Mouse (Mus musculus): ENCODE results near the gene Ankrd44. TPM values are rescaled to one million over a fixed set of nuclear protein-coding genes. Genes with fewer than 3 reads are reported as not detected.

Ankrd44 gene
- polyA plus RNA-seq, 1 experiment: 4.6 TPM

- no peak for TF ChIP-seq USF1 (IDR thresholded peaks at IDR 0.05; ENCODE audit: low read depth)
- no peak for TF ChIP-seq SRF (IDR thresholded peaks at IDR 0.05; ENCODE audit: control insufficient read depth, insufficient read length, low read depth)
- TF ChIP-seq MYOD1 (IDR thresholded peaks at IDR 0.05; ENCODE audit: control insufficient read depth in 1 of 3, insufficient read length in 2 of 3, low read depth in 2 of 3): no peak
- TF ChIP-seq MAX (IDR thresholded peaks at IDR 0.05; ENCODE audit: low read depth): no peak
- no peak for TF ChIP-seq POLR2AphosphoS2 (IDR thresholded peaks at IDR 0.05; ENCODE audit: insufficient read length, low read depth)
- TF ChIP-seq CEBPB (IDR thresholded peaks at IDR 0.05; ENCODE audit: insufficient read depth, poor library complexity, severe bottlenecking): no peak
- TF ChIP-seq E2F4 (IDR thresholded peaks at IDR 0.05; ENCODE audit: insufficient read depth): no peak
- no peak for TF ChIP-seq POLR2A (IDR thresholded peaks at IDR 0.05; ENCODE audit: insufficient read length, low read depth)
- Histone ChIP-seq H3K79me2 (ENCODE audit: control insufficient read depth, insufficient read depth) (no peaks in the 10 kb centered on the region), H3ac (ENCODE audit: control insufficient read depth, insufficient read length) (no peak overlapping the region), H3K36me3 (ENCODE audit: control insufficient read depth, insufficient read depth) (no peaks in the 10 kb centered on the region), H3K4me2 (ENCODE audit: low read depth) (peak overlapping the region; percentile 33), H3K27me3 (ENCODE audit: control insufficient read depth, insufficient read depth, insufficient read length) (no peaks in the 10 kb centered on the region), H3K4me3 (no peak overlapping the region)
These were observed 126.8 kb downstream of the Ankrd44 start for GRCm38 (mm10) chr1:54799421-54799820.

- no peak overlapping the region for H3K4me3 ChIP-seq
- no peaks in the 10 kb centered on the region for H3K79me2 ChIP-seq (ENCODE audit: control insufficient read depth, insufficient read depth)
- no peaks in the 10 kb centered on the region for H3K27me3 ChIP-seq (ENCODE audit: control insufficient read depth, insufficient read depth, insufficient read length)
- TF ChIP-seq MYOD1 (IDR thresholded peaks at IDR 0.05; ENCODE audit: control insufficient read depth in 1 of 3, insufficient read length in 2 of 3, low read depth in 2 of 3): no peak
- no peak for TF ChIP-seq MYOG (IDR thresholded peaks at IDR 0.05; ENCODE audit: control insufficient read depth in 1 of 3, insufficient read depth in 1 of 3, insufficient read length in 2 of 3, low read depth in 2 of 3)
- no peak for TF ChIP-seq TCF12 (IDR thresholded peaks at IDR 0.05; ENCODE audit: insufficient read depth, poor library complexity, severe bottlenecking)
- no peak for TF ChIP-seq MAX (IDR thresholded peaks at IDR 0.05; ENCODE audit: low read depth)
- TF ChIP-seq CEBPB (IDR thresholded peaks at IDR 0.05; ENCODE audit: insufficient read depth, poor library complexity, severe bottlenecking): no peak
- no peak for TF ChIP-seq TCF3 (IDR thresholded peaks at IDR 0.05; ENCODE audit: insufficient read length, low read depth)
- no peak for TF ChIP-seq REST (IDR thresholded peaks at IDR 0.05; ENCODE audit: insufficient read depth, insufficient read length)
- TF ChIP-seq SRF (IDR thresholded peaks at IDR 0.05; ENCODE audit: control insufficient read depth, insufficient read length, low read depth): no peak
- no peak for TF ChIP-seq E2F4 (IDR thresholded peaks at IDR 0.05; ENCODE audit: insufficient read depth)
- no peak for TF ChIP-seq USF1 (IDR thresholded peaks at IDR 0.05; ENCODE audit: low read depth)
- no peak overlapping the region for H3ac ChIP-seq (ENCODE audit: control insufficient read depth, insufficient read length)
- no peak overlapping the region for H3K4me2 ChIP-seq (ENCODE audit: low read depth)
- H3K36me3 ChIP-seq (ENCODE audit: control insufficient read depth, insufficient read depth): no peaks in the 10 kb centered on the region
These were observed 127.8 kb downstream of the Ankrd44 start for GRCm38 (mm10) chr1:54798415-54798814.

DNA sequence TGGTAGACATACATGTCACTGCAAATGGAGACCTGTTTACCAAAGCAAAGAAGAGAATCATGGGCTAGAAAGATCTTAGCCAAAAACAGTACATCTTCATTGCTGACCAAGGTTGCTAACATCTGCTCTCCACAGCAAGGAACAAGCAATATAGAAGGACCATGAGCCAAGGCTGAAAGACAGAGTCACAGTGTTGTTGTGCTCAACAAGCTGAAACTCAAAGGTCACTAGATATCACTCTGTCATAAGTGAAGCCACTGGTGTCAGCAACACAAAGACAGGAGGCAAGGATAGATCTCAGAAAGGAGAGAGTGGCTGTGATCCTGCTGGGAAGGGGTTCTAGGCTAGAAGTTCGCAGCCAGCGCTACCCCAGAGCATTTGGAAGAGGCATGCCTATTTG is 131.5 kb downstream of the Ankrd44 start:
- Histone ChIP-seq H3K4me3 (no peak overlapping the region), H3ac (ENCODE audit: control insufficient read depth, insufficient read length) (no peak overlapping the region), H3K27me3 (ENCODE audit: control insufficient read depth, insufficient read depth, insufficient read length) (no peaks in the 10 kb centered on the region), H3K4me2 (ENCODE audit: low read depth) (no peak overlapping the region), H3K36me3 (ENCODE audit: control insufficient read depth, insufficient read depth) (no peaks in the 10 kb centered on the region), H3K79me2 (ENCODE audit: control insufficient read depth, insufficient read depth) (no peaks in the 10 kb centered on the region)
- TF ChIP-seq SRF (IDR thresholded peaks at IDR 0.05; ENCODE audit: control insufficient read depth, insufficient read length, low read depth) (no peak), REST (IDR thresholded peaks at IDR 0.05; ENCODE audit: insufficient read depth, insufficient read length) (no peak), USF1 (IDR thresholded peaks at IDR 0.05; ENCODE audit: low read depth) (no peak), MYOG (IDR thresholded peaks at IDR 0.05; ENCODE audit: control insufficient read depth in 1 of 3, insufficient read depth in 1 of 3, insufficient read length in 2 of 3, low read depth in 2 of 3) (no peak), MAX (IDR thresholded peaks at IDR 0.05; ENCODE audit: low read depth) (no peak), TCF12 (IDR thresholded peaks at IDR 0.05; ENCODE audit: insufficient read depth, poor library complexity, severe bottlenecking) (no peak), MYOD1 (IDR thresholded peaks at IDR 0.05; ENCODE audit: control insufficient read depth in 1 of 3, insufficient read length in 2 of 3, low read depth in 2 of 3) (no peak), TCF3 (IDR thresholded peaks at IDR 0.05; ENCODE audit: insufficient read length, low read depth) (no peak), POLR2A (IDR thresholded peaks at IDR 0.05; ENCODE audit: insufficient read length, low read depth) (no peak), POLR2AphosphoS2 (IDR thresholded peaks at IDR 0.05; ENCODE audit: insufficient read length, low read depth) (no peak), E2F4 (IDR thresholded peaks at IDR 0.05; ENCODE audit: insufficient read depth) (no peak), CEBPB (IDR thresholded peaks at IDR 0.05; ENCODE audit: insufficient read depth, poor library complexity, severe bottlenecking) (no peak)

DNA sequence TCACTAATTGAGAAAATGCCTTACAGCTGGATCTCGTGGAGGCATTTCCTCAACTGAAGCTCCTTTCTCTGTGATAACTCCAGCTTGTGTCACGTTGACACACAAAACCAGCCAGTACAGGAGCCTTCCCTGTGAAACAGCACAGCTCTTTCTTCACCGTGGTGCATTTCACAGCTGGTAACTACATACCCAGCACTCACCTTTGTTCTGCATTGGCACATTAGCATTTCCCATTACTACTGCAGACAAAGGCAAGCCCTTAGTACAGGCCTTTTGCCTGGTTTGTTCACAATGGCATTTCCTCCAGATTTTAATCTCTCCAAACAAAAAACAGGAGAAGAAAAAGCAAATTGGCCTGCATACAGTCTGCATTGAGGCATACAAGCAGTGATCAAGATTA is 134.8 kb downstream of the Ankrd44 start:
- Histone ChIP-seq H3K36me3 (ENCODE audit: control insufficient read depth, insufficient read depth) (no peaks in the 10 kb centered on the region), H3K79me2 (ENCODE audit: control insufficient read depth, insufficient read depth) (no peaks in the 10 kb centered on the region), H3K4me3 (no peak overlapping the region), H3K4me2 (ENCODE audit: low read depth) (no peak overlapping the region), H3ac (ENCODE audit: control insufficient read depth, insufficient read length) (no peak overlapping the region), H3K27me3 (ENCODE audit: control insufficient read depth, insufficient read depth, insufficient read length) (no peaks in the 10 kb centered on the region)
- TF ChIP-seq E2F4 (IDR thresholded peaks at IDR 0.05; ENCODE audit: insufficient read depth) (no peak), MYOG (IDR thresholded peaks at IDR 0.05; ENCODE audit: control insufficient read depth in 1 of 3, insufficient read depth in 1 of 3, insufficient read length in 2 of 3, low read depth in 2 of 3) (no peak), REST (IDR thresholded peaks at IDR 0.05; ENCODE audit: insufficient read depth, insufficient read length) (no peak), USF1 (IDR thresholded peaks at IDR 0.05; ENCODE audit: low read depth) (no peak), POLR2A (IDR thresholded peaks at IDR 0.05; ENCODE audit: insufficient read length, low read depth) (no peak)

- no peak overlapping the region for H3K4me2 ChIP-seq (ENCODE audit: low read depth)
- TF ChIP-seq TCF3 (IDR thresholded peaks at IDR 0.05; ENCODE audit: insufficient read length, low read depth) (no peak), E2F4 (IDR thresholded peaks at IDR 0.05; ENCODE audit: insufficient read depth) (no peak), MYOG (IDR thresholded peaks at IDR 0.05; ENCODE audit: control insufficient read depth in 1 of 3, insufficient read depth in 1 of 3, insufficient read length in 2 of 3, low read depth in 2 of 3) (no peak), POLR2AphosphoS2 (IDR thresholded peaks at IDR 0.05; ENCODE audit: insufficient read length, low read depth) (no peak), MYOD1 (IDR thresholded peaks at IDR 0.05; ENCODE audit: control insufficient read depth in 1 of 3, insufficient read length in 2 of 3, low read depth in 2 of 3) (no peak), MAX (IDR thresholded peaks at IDR 0.05; ENCODE audit: low read depth) (no peak), REST (IDR thresholded peaks at IDR 0.05; ENCODE audit: insufficient read depth, insufficient read length) (no peak), CEBPB (IDR thresholded peaks at IDR 0.05; ENCODE audit: insufficient read depth, poor library complexity, severe bottlenecking) (no peak), POLR2A (IDR thresholded peaks at IDR 0.05; ENCODE audit: insufficient read length, low read depth) (no peak), TCF12 (IDR thresholded peaks at IDR 0.05; ENCODE audit: insufficient read depth, poor library complexity, severe bottlenecking) (no peak), USF1 (IDR thresholded peaks at IDR 0.05; ENCODE audit: low read depth) (no peak), SRF (IDR thresholded peaks at IDR 0.05; ENCODE audit: control insufficient read depth, insufficient read length, low read depth) (no peak)
- H3ac ChIP-seq (ENCODE audit: control insufficient read depth, insufficient read length): no peak overlapping the region
- no peaks in the 10 kb centered on the region for H3K27me3 ChIP-seq (ENCODE audit: control insufficient read depth, insufficient read depth, insufficient read length)
- H3K36me3 ChIP-seq (ENCODE audit: control insufficient read depth, insufficient read depth): no peaks in the 10 kb centered on the region
- H3K79me2 ChIP-seq (ENCODE audit: control insufficient read depth, insufficient read depth): no peaks in the 10 kb centered on the region
- H3K4me3 ChIP-seq: no peak overlapping the region
These were observed 136.7 kb downstream of the Ankrd44 start for GRCm38 (mm10) chr1:54789327-54789960.

Measured in myocyte (in vitro differentiated cells).